Mouse (Mus musculus) cerebellum, adult 11 months (tissue): ENCODE results near the gene Lypla2.
"Not testable (repeated sequence)": the region's sequence is repeated elsewhere in the genome, so short reads cannot be mapped to it uniquely, and the experiment has no call there.

Experiments used
- DNase-seq: peaks from one replicate; pipeline ENCODE4 v3.0.0; 2022

Lypla2 gene

GRCm38 (mm10) chr4:135946659-135947301 is 25.6 kb downstream of the Lypla2 start:
- no peak for DNase-seq

GRCm38 (mm10) chr4:135946278-135946658 is 26.2 kb downstream of the Lypla2 start, which contains the start of gene Hmgcl:
Gene Hmgcl (plus strand): TSS chr4:135946448.
- peak; percentile 92 for DNase-seq

GRCm38 (mm10) chr4:135945706-135946105 is 26.7 kb downstream of the Lypla2 start:
- DNase-seq = no peak

GRCm38 (mm10) chr4:135943389-135943788 is 29.0 kb downstream of the Lypla2 start:
- no peak for DNase-seq

GRCm38 (mm10) chr4:135942193-135942592 is 30.2 kb downstream of the Lypla2 start:
- DNase-seq = no peak

GRCm38 (mm10) chr4:135941026-135941425 is 31.4 kb downstream of the Lypla2 start:
- not testable (repeated sequence) for DNase-seq

GRCm38 (mm10) chr4:135938858-135939257 is 33.6 kb downstream of the Lypla2 start:
- DNase-seq = no peak

- DNase-seq = no peak
These were observed 36.9 kb downstream of the Lypla2 start for GRCm38 (mm10) chr4:135935502-135935901.

GRCm38 (mm10) chr4:135934708-135935500 is 37.5 kb downstream of the Lypla2 start:
- no peak for DNase-seq

- no peak for DNase-seq
These were observed 40.6 kb downstream of the Lypla2 start for GRCm38 (mm10) chr4:135931832-135932231.

GRCm38 (mm10) chr4:135930239-135930638 is 42.2 kb downstream of the Lypla2 start:
- no peak for DNase-seq

- DNase-seq = no peak
These were observed 42.6 kb downstream of the Lypla2 start for GRCm38 (mm10) chr4:135929828-135930227.

- DNase-seq = no peak
These were observed 43.0 kb downstream of the Lypla2 start for GRCm38 (mm10) chr4:135929405-135929804.

GRCm38 (mm10) chr4:135928376-135928775 is 44.0 kb downstream of the Lypla2 start:
- no peak for DNase-seq

GRCm38 (mm10) chr4:135926861-135927260 is 45.6 kb downstream of the Lypla2 start:
- DNase-seq = no peak

GRCm38 (mm10) chr4:135926195-135926808 is 46.1 kb downstream of the Lypla2 start:
- DNase-seq = no peak

GRCm38 (mm10) chr4:135925341-135925740 is 47.1 kb downstream of the Lypla2 start:
- DNase-seq = no peak

- DNase-seq = no peak
These were observed 48.0 kb downstream of the Lypla2 start for GRCm38 (mm10) chr4:135924418-135924817.

- DNase-seq = no peak
These were observed 50.2 kb downstream of the Lypla2 start for GRCm38 (mm10) chr4:135922190-135922589.

- no peak for DNase-seq
These were observed 50.9 kb downstream of the Lypla2 start for GRCm38 (mm10) chr4:135921257-135922120.

GRCm38 (mm10) chr4:135920304-135921241 is 51.9 kb downstream of the Lypla2 start, which contains the start of gene Fuca1:
Gene Fuca1 (plus strand): TSS chr4:135920735.
- peak; percentile 94 for DNase-seq

GRCm38 (mm10) chr4:135919280-135919639 is 53.2 kb downstream of the Lypla2 start:
- no peak for DNase-seq
